Mouse (Mus musculus) midbrain, embryonic 13.5 days (tissue): ENCODE measurements around the gene 4931414P19Rik. TPM values are rescaled to one million over a fixed set of nuclear protein-coding genes. Genes with fewer than 3 reads are reported as not detected.
A peak's percentile ranks its signal among the peaks of the same experiment; 100 is the strongest.

Experiments used
- ATAC-seq: fragments of 200-750 bp; cut with Nextera tagmentation; 2 replicates; pipeline ENCODE4 v1.8.0; 2017; ENCODE audit warnings: mild to moderate bottlenecking, moderate TSS enrichment, moderate library complexity
- H3K27ac ChIP-seq: fragments of 300-500 bp; sonication (generic); 2 replicates; pipeline ENCODE4 v1.5.1; 2015; ENCODE audit warnings: inconsistent platforms, mild to moderate bottlenecking, moderate library complexity
- H3K27me3 ChIP-seq: fragments of 300-500 bp; sonication (generic); 2 replicates; pipeline ENCODE4 v1.6.1; 2015; ENCODE audit warnings: mild to moderate bottlenecking, inconsistent platforms
- H3K36me3 ChIP-seq: fragments of 300-500 bp; sonication (generic); 2 replicates; pipeline ENCODE4 v1.6.1; 2015; ENCODE audit warnings: mild to moderate bottlenecking, inconsistent platforms
- H3K4me1 ChIP-seq: fragments of 300-500 bp; sonication (generic); replicated peaks from 2 replicates; pipeline ENCODE4 v1.6.1; 2015; ENCODE audit warnings: inconsistent platforms
- H3K4me2 ChIP-seq: fragments of 300-500 bp; sonication (generic); replicated peaks from 2 replicates; pipeline ENCODE4 v1.6.1; 2015; ENCODE audit warnings: moderate library complexity, mild to moderate bottlenecking, inconsistent platforms
- H3K4me3 ChIP-seq: fragments of 300-500 bp; sonication (generic); replicated peaks from 2 replicates; pipeline ENCODE4 v1.5.1; 2015; ENCODE audit warnings: mild to moderate bottlenecking, inconsistent platforms
- H3K9ac ChIP-seq: fragments of 300-500 bp; sonication (generic); replicated peaks from 2 replicates; pipeline ENCODE4 v1.6.1; 2015; ENCODE audit warnings: mild to moderate bottlenecking, inconsistent platforms
- H3K9me3 ChIP-seq: fragments of 300-500 bp; sonication (generic); 2 replicates; pipeline ENCODE4 v1.6.1; 2016; ENCODE audit warnings: mild to moderate bottlenecking, inconsistent platforms
- WGBS: fragments of 180-500 bp; shearing (Covaris S2); methylation state at CpG from one replicate; pipeline ENCODE4 v1.1.7; 2015; 5-methylcytosine and 5-hydroxymethylcytosine counted together
- polyA plus RNA-seq: library from polyadenylated mRNA; unstranded; fragments of >200 nt; fragmentation: Nextera tagmentation; extraction: Ambion mirVana; gene quantifications from 2 replicates; pipeline ENCODE4 v1.2.1, GENCODE M21; 2015

The 4931414P19Rik gene
- polyA plus RNA-seq, 1 experiment from 2014 or later = 8.7 TPM

DNA sequence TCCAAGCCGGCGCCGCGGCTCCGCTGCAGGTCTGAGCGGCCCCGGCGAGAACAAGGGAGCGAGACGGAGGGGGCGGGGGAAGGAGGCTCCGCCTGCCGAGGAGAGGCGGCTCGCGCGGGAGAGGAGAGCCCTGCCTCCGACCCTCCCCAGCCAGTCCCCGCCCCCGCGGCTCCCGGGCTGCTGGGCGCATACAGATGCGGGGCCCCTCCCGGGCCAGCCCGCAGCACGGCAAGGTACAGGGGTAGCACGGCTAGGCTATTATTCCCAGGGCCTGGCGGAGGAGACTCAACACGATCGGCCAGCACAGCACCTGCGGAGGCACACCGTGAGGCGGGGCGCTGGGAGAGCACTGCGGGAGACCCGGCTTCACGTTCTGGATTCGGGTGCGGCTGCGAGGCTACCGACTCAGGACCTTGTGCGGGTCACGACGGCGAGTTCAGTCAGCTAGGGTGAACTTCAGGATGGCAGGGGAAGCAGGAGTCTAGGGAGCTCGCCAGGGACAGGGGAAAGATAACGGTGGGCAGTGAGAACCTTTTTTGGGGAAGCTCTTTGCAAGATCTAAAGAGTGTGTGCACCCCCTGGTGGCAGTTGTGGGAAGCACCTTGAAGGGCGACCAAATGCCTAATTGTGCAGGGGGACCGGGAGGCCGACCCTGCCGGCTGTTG lies 35.6 kb upstream of the 4931414P19Rik start, which contains the start of gene Cdh24:
Cdh24 (minus strand) TSS at position 60 of the 665 bp plus-strand sequence.
- under 1% methylated on average over 41 of the region's 52 CpGs for WGBS
- peak; percentile 93 for ATAC-seq
- Histone ChIP-seq H3K4me2 (peak within 1 kb of the TSS; percentile 85), H3K36me3 (peaks cover 69% of the 10 kb centered on the region), H3K4me1 (peaks cover 34% of the 10 kb centered on the region), H3K4me3 (peak within 1 kb of the TSS; percentile 79), H3K9me3 (no peaks in the 10 kb centered on the region), H3K27ac (peak within 1 kb of the TSS; percentile 91), H3K27me3 (no peaks in the 10 kb centered on the region), H3K9ac (peak within 1 kb of the TSS; percentile 99)

DNA sequence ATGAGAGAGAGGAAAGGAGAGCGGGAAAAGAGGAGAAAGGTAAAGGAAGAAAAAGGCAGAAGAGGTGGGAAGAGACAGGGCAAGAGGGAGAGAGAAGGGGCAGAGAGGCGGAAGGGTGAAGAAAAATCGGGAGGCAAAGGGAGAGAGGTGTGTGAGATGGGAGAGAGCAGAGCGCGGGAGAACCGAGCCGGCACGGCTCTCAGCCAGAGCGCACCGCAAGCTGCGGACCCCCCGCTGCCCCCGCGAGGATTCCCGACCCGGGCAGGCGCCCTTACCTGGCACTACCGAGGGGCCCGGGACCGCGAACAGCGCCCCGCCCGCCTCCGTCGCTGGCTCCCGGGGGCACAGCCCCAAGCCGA lies 35.1 kb upstream of the 4931414P19Rik start, which contains the start of gene Gm17606:
Gm17606 (plus strand) TSS at position 7 of the 359 bp plus-strand sequence.
- H3K9ac ChIP-seq = peak within 1 kb of the TSS; percentile 99
- ATAC-seq = no peak
- under 1% methylated on average over 26 of the region's 28 CpGs for WGBS
- peak within 1 kb of the TSS; percentile 79 for H3K4me3 ChIP-seq
- H3K4me1 ChIP-seq = peaks cover 34% of the 10 kb centered on the region
- no peaks in the 10 kb centered on the region for H3K9me3 ChIP-seq
- peak within 1 kb of the TSS; percentile 91 for H3K27ac ChIP-seq
- peaks cover 69% of the 10 kb centered on the region for H3K36me3 ChIP-seq
- H3K4me2 ChIP-seq = peak within 1 kb of the TSS; percentile 85
- no peaks in the 10 kb centered on the region for H3K27me3 ChIP-seq

DNA sequence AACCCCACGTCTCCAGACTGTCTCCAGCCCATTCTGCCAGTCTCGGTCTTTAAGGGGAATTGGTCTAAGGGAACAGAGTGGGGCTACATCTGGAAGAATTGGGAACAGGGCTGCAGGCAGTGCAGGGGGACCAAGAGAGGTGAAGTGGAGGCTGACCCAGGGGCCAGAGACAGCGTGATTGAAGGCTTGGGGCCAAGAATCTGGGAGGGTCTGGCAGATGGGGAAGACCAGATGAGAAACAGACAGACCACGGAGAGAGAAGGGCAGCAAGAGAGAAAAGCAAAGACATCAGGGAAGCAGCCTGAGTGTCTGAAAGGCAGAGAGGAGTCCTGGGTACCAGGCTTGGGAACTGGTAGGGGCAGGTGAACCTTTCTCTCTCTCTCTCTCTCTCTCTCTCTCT lies 34.3 kb upstream of the 4931414P19Rik start:
- Histone ChIP-seq H3K27me3 (no peaks in the 10 kb centered on the region), H3K36me3 (peaks cover 66% of the 10 kb centered on the region), H3K9ac (peak overlapping the region; percentile 99), H3K4me1 (peaks cover 34% of the 10 kb centered on the region), H3K9me3 (no peaks in the 10 kb centered on the region), H3K27ac (peak overlapping the region; percentile 21; the same call in 1 of the 2 replicates), H3K4me3 (peak overlapping the region; percentile 79), H3K4me2 (peak overlapping the region; percentile 85)
- 17% methylated on average over 4 of the region's 4 CpGs for WGBS
- ATAC-seq = no peak

DNA sequence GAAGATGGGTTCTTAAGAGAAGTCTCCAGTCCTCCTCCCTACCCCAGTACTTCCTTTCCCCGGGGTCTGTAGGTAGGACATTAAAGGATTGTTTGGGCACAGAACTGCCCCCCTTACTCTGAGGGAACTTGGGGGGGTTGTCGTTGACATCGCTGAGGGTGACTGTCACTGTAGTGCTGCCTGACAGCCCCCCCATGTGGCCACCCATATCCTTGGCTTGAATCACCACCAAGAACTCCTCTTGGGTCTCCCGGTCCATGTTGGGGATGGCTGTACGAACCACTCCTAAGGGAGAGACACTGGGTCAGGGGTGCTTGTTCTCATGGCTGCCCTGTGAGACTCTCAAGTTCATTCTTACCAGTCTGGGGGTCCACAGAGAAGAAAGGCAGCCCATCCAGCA lies 32.4 kb upstream of the 4931414P19Rik start:
- peak overlapping the region; percentile 23; the same call in 1 of the 2 replicates for H3K9ac ChIP-seq
- 82% methylated on average over 5 of the region's 5 CpGs for WGBS
- H3K36me3 ChIP-seq = peaks cover 63% of the 10 kb centered on the region
- no peak overlapping the region for H3K27ac ChIP-seq
- peak overlapping the region; percentile 2; the same call in 1 of the 2 replicates for H3K4me2 ChIP-seq
- peaks cover 37% of the 10 kb centered on the region for H3K4me1 ChIP-seq
- no peak for ATAC-seq
- H3K9me3 ChIP-seq = no peaks in the 10 kb centered on the region
- H3K4me3 ChIP-seq = no peak overlapping the region
- no peaks in the 10 kb centered on the region for H3K27me3 ChIP-seq

DNA sequence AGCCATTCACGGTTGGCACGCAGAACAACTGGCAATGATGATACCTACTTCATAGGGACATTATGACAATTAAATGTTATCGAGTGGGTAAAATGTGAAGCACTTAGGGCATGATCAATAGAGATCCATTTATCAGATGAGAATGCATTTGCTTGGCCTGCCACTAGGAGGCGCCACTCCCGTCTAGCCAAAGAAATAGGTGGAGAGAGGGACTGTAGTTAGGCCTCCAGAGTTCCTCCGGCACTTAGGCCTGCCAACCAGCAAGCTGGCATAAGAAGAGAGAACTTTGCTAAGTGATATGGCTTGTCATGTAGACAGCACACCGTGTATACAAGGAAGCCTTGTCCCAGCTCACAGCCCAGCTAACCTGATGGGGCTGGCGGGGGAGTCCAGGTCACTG lies 31.2 kb upstream of the 4931414P19Rik start:
- 51% methylated on average over 8 of the region's 8 CpGs for WGBS
- H3K4me2 ChIP-seq = no peak overlapping the region
- ATAC-seq = no peak
- H3K27ac ChIP-seq = no peak overlapping the region
- H3K4me3 ChIP-seq = no peak overlapping the region
- peaks cover 64% of the 10 kb centered on the region for H3K36me3 ChIP-seq
- H3K4me1 ChIP-seq = peaks cover 34% of the 10 kb centered on the region
- no peaks in the 10 kb centered on the region for H3K9me3 ChIP-seq
- no peak overlapping the region for H3K9ac ChIP-seq
- H3K27me3 ChIP-seq = no peaks in the 10 kb centered on the region

DNA sequence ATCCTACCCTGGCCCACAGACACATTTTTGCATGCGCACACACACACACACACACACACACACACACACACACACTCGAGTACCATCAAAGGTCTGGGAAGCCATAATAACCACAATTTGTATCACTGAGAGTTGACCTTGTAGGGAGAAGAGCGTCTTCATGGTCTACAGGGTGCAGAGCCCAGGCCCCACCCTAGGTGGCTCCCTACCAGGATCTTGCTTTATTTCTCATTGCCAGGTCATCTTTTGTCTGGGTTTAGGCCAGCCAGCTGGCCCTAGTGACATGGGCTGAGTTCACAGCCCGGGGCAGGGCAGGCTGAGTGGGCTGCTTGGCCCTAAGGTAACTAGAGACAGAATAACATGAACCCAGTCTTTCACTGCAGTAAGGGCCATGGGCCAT lies 28.4 kb upstream of the 4931414P19Rik start:
- Histone ChIP-seq H3K4me1 (peaks cover 19% of the 10 kb centered on the region), H3K27me3 (no peaks in the 10 kb centered on the region), H3K9me3 (no peaks in the 10 kb centered on the region), H3K4me2 (no peak overlapping the region), H3K36me3 (peaks cover 86% of the 10 kb centered on the region), H3K27ac (no peak overlapping the region), H3K9ac (no peak overlapping the region), H3K4me3 (no peak overlapping the region)
- 85% methylated on average over 4 of the region's 4 CpGs for WGBS
- ATAC-seq = no peak

DNA sequence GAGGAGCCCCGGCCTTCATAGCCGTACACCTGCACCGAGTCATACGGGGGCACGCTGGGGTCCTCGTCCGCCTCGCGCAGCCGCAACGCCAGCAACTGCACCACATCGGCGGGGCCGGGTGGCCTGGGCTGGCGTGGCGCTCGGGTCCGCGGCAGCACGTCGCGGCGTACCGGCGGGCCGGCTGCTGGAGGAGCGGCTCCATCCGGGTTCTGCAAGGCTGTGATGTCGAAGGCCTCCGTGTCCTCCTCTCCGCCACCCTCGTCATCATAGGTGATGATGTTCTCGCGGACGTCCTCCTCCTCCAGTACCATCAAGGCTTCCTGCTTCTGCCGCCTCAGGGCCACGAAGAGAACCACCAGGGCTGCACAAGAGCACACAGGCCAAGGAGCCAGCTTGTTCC lies 26.5 kb upstream of the 4931414P19Rik start:
- Histone ChIP-seq H3K27ac (no peak overlapping the region), H3K4me3 (no peak overlapping the region), H3K36me3 (peaks cover 68% of the 10 kb centered on the region), H3K4me2 (no peak overlapping the region), H3K27me3 (no peaks in the 10 kb centered on the region), H3K9ac (0 out of 2 replicates have a peak overlapping the region, but pooled peaks have one; percentile 23), H3K9me3 (no peaks in the 10 kb centered on the region), H3K4me1 (0 out of 2 replicates have a peak, but pooled peaks cover 5% of the 10 kb centered on the region)
- 95% methylated on average over 35 of the region's 37 CpGs for WGBS
- no peak for ATAC-seq

DNA sequence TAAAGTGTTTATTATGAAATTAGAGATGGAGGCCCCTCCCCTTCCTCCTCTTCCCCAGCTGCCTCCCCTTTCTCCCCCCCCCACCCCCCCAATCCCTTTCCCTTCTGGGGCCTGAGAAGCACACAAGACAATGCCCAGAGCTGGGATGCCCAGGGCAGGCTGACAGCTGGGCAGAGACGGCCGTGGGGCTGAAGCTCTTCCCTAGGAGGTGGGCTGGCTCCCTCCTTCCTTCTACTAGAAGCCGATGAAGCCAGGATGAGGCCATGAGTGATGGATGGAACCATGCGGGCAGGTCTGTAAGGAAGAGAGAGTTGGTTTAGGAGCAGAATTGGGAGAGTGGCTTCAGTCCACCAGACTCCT lies 25.4 kb upstream of the 4931414P19Rik start:
- ATAC-seq = 0 out of 2 replicates have a peak, but pooled peaks have one; percentile 27
- no peak overlapping the region for H3K4me3 ChIP-seq
- no peak overlapping the region for H3K4me2 ChIP-seq
- no peak overlapping the region for H3K9ac ChIP-seq
- H3K36me3 ChIP-seq = peaks cover 58% of the 10 kb centered on the region
- no peaks in the 10 kb centered on the region for H3K9me3 ChIP-seq
- 0 out of 2 replicates have a peak, but pooled peaks cover 5% of the 10 kb centered on the region for H3K4me1 ChIP-seq
- H3K27me3 ChIP-seq = no peaks in the 10 kb centered on the region
- peak overlapping the region; percentile 1; the same call in 1 of the 2 replicates for H3K27ac ChIP-seq
- 75% methylated on average over 4 of the region's 4 CpGs for WGBS

DNA sequence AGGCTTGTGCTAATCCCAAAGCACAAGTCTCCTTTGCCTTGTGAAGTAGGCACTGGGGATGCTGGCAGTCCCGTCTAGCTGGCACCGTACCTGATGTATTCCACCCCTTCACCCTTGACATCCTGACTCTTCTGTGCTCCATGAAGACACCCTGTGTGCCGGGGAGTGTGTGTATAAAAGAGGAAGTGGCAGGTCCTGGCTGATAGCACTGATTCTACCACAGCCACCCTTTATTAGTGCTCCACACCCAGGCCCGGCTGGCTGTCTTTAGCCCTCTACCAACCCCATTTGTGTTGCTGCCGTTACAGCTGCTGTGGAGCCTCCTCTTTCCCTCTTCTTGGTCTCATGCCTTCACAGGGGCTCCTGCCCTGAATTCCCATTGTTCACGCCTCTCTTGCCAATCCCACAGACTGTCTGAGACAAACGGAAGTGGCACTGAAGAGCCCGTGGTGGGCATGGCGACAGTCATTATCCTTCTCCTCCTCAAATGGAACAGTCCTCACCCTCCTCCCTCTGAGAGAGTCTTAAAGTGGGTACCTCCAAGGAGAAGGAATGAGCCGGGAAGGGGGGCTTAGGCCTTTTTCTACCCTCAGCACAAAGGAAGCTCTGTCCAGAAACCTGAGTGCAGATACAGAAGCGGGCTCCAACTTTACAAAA lies 24.9 kb upstream of the 4931414P19Rik start:
- Histone ChIP-seq H3K27me3 (no peaks in the 10 kb centered on the region), H3K4me3 (no peak overlapping the region), H3K4me1 (0 out of 2 replicates have a peak, but pooled peaks cover 5% of the 10 kb centered on the region), H3K27ac (peak overlapping the region; percentile 55), H3K4me2 (no peak overlapping the region), H3K9ac (0 out of 2 replicates have a peak overlapping the region, but pooled peaks have one; percentile 7), H3K9me3 (no peaks in the 10 kb centered on the region), H3K36me3 (peaks cover 53% of the 10 kb centered on the region)
- 74% methylated on average over 11 of the region's 11 CpGs for WGBS
- ATAC-seq = peak; percentile 53

DNA sequence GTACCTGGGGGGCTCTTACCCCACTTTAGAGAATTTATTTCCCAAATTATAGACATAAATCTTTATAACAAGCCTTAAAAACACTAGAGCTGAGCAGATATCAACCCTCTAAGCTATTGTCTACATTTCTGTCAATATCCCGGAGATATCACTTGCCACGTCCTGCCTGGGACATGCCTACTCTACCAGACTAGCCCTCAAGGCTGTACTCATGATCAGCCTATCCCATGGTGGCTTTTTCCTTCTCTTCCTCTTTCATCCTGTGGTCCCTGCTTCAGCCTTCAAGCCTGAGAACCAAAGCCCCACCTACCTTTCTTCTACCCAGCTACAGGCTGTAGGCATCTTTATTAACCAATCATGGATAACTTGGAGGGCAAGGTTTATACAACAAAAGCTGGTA lies 24.0 kb upstream of the 4931414P19Rik start:
- Histone ChIP-seq H3K4me1 (0 out of 2 replicates have a peak, but pooled peaks cover 5% of the 10 kb centered on the region), H3K27me3 (no peaks in the 10 kb centered on the region), H3K4me2 (no peak overlapping the region), H3K36me3 (peaks cover 49% of the 10 kb centered on the region), H3K9ac (no peak overlapping the region), H3K4me3 (no peak overlapping the region), H3K9me3 (no peaks in the 10 kb centered on the region), H3K27ac (no peak overlapping the region)
- no peak for ATAC-seq
- 93% methylated on average over 2 of the region's 2 CpGs for WGBS

DNA sequence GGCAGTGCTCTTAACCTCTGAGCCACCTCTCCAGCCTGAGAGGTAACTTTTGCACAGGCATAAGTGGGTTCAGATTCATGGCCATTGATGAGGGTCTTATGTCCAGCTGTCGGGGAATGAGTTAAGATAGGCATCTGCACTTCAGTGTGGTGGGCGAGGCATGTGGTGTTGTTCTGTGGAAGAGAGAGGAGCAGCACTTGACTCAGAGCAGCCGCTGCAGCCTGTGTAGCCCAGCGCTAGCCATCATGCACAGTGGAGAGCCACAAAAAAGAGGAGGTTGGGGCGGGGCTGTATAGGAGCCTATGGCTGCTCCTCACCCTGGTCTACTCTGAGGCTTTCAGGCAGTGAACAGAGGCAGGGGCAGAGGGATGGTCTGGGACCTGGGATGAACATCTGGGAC lies 22.3 kb upstream of the 4931414P19Rik start:
- Histone ChIP-seq H3K4me3 (no peak overlapping the region), H3K36me3 (peaks cover 34% of the 10 kb centered on the region), H3K4me1 (0 out of 2 replicates have a peak, but pooled peaks cover 3% of the 10 kb centered on the region), H3K9me3 (no peaks in the 10 kb centered on the region), H3K27ac (no peak overlapping the region), H3K4me2 (no peak overlapping the region), H3K9ac (no peak overlapping the region), H3K27me3 (no peaks in the 10 kb centered on the region)
- WGBS = 77% methylated on average over 5 of the region's 5 CpGs
- ATAC-seq = no peak

DNA sequence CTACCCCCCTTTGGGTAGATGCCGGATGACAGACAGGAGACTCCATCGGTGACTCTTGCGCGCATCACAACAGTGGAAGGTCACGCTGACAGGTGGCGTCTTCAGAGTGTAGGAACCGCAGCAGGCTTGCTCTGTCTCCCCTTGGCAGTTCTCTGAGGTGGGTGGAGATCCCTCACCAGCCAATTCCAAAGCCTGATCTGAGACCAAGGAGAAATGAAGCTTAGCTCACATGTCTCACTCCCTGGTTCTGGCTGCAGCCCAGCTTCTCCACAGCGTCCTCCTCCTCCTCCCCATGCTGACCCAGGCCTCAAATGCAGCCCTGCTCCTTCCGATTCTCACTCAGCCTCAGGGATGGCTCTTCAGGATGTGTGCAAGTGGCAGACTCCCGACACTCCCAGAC lies 19.2 kb upstream of the 4931414P19Rik start:
- no peaks in the 10 kb centered on the region for H3K9me3 ChIP-seq
- H3K4me1 ChIP-seq = no peaks in the 10 kb centered on the region
- no peak overlapping the region for H3K4me2 ChIP-seq
- peaks cover 2% of the 10 kb centered on the region for H3K36me3 ChIP-seq
- WGBS = 78% methylated on average over 10 of the region's 10 CpGs
- H3K9ac ChIP-seq = no peak overlapping the region
- H3K27me3 ChIP-seq = no peaks in the 10 kb centered on the region
- H3K4me3 ChIP-seq = no peak overlapping the region
- H3K27ac ChIP-seq = no peak overlapping the region
- ATAC-seq = no peak
